Mouse (Mus musculus) embryonic facial prominence, embryonic 11.5 days (tissue): ENCODE data around the gene Lrrc59. TPM values are rescaled to one million over a fixed set of nuclear protein-coding genes. Genes with fewer than 3 reads are reported as not detected.
"Not testable (repeated sequence)": the region's sequence is repeated elsewhere in the genome, so short reads cannot be mapped to it uniquely, and the experiment has no call there.

Experiments used
- ATAC-seq: fragments of 200-750 bp; cut with Nextera tagmentation; replicated peaks from 2 replicates; pipeline ENCODE4 v1.8.0; 2017; ENCODE audit warnings: low read depth; ENCODE audit not compliant: insufficient number of reproducible peaks, low FRiP score, low TSS enrichment
- DNase-seq: peaks from one replicate; pipeline ENCODE4 v3.0.0-alpha.2; 2015; ENCODE audit warnings: low spot score
- H3K27ac ChIP-seq: fragments of 300-500 bp; sonication (generic); replicated peaks from 2 replicates; pipeline ENCODE4 v1.5.1; 2014; ENCODE audit warnings: mild to moderate bottlenecking, low read depth, low read length, control low read depth
- H3K27me3 ChIP-seq: fragments of 300-500 bp; sonication (generic); 2 replicates; pipeline ENCODE4 v1.6.1; 2014; ENCODE audit warnings: mild to moderate bottlenecking, low read length, moderate library complexity, mixed read lengths; ENCODE audit not compliant: control insufficient read depth, insufficient read depth
- H3K36me3 ChIP-seq: fragments of 300-500 bp; sonication (generic); replicated peaks from 2 replicates; pipeline ENCODE4 v1.6.1; 2014; ENCODE audit warnings: low read depth, mild to moderate bottlenecking, low read length, moderate library complexity, mixed read lengths; ENCODE audit not compliant: control insufficient read depth, insufficient read depth
- H3K4me1 ChIP-seq: fragments of 300-500 bp; sonication (generic); 2 replicates; pipeline ENCODE4 v1.6.1; 2014; ENCODE audit warnings: low read length, mixed read lengths; ENCODE audit not compliant: control insufficient read depth, insufficient read depth
- H3K4me2 ChIP-seq: fragments of 300-500 bp; sonication (generic); 2 replicates; pipeline ENCODE4 v1.6.1; 2014; ENCODE audit warnings: low read depth, mild to moderate bottlenecking, control low read depth, low read length, moderate library complexity
- H3K4me3 ChIP-seq: fragments of 300-500 bp; sonication (generic); 2 replicates; pipeline ENCODE4 v1.5.1; 2014; ENCODE audit warnings: low read depth, low read length, control low read depth
- H3K9ac ChIP-seq: fragments of 300-500 bp; sonication (generic); replicated peaks from 2 replicates; pipeline ENCODE4 v1.6.1; 2014; ENCODE audit warnings: mild to moderate bottlenecking, control low read depth, low read length
- H3K9me3 ChIP-seq: fragments of 300-500 bp; sonication (generic); replicated peaks from 2 replicates; pipeline ENCODE4 v1.6.1; 2016; ENCODE audit warnings: mild to moderate bottlenecking, low read length, inconsistent platforms, mixed read lengths; ENCODE audit not compliant: control insufficient read depth
- polyA plus RNA-seq: library from polyadenylated mRNA; unstranded; fragments of >200 nt; fragmentation: Nextera tagmentation; extraction: Ambion mirVana; gene quantifications from 2 replicates; pipeline ENCODE4 v1.2.1, GENCODE M21; 2014

The Lrrc59 gene
- polyA plus RNA-seq, 1 experiment from 2014 or later = 171 TPM

DNA sequence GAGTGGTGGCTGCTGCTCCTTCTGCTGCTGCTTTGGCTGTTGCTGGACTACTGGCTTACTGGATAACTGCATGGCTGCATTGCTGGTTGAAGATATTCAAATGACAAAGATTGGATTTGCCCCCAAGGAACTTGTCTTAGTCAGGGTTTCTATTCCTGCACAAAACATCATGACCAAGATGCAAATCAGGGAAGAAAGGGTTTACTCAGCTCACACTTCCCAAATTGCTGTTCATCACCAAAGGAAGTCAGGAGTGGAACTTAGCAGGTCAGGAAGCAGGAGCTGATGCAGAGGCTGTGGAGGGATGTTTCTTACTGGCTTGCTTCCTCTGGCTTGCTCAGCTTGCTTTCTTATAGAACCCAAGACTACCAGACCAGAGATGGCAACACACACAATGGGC is 62.9 kb downstream of the Lrrc59 start:
- not testable (repeated sequence) for H3K4me1 ChIP-seq, H3K4me3 ChIP-seq, H3K36me3 ChIP-seq, ATAC-seq, H3K9ac ChIP-seq, H3K27ac ChIP-seq, DNase-seq, H3K9me3 ChIP-seq, H3K27me3 ChIP-seq, H3K4me2 ChIP-seq

Other genes with a start within 250 kb of the Lrrc59 start
- 0.60 and 0.63 TPM in 2 replicates for gene Abcc3, start 236.8 kb upstream of the Lrrc59 start, polyA plus RNA-seq
- 10.9 and 14.1 TPM in 2 replicates for gene Cacna1g, start 155.6 kb upstream of the Lrrc59 start, polyA plus RNA-seq
- 0.08 and 0.27 TPM in 2 replicates for gene Spata20, start 143.6 kb upstream of the Lrrc59 start, polyA plus RNA-seq
- gene Epn3, start 129.8 kb upstream of the Lrrc59 start, polyA plus RNA-seq = 1.5 and 2.3 TPM in 2 replicates
- gene Mycbpap, start 108.0 kb upstream of the Lrrc59 start, polyA plus RNA-seq = 1.9 and 2.4 TPM in 2 replicates
- 2.4 and 3.7 TPM in 2 replicates for gene Rsad1, start 80.5 kb upstream of the Lrrc59 start, polyA plus RNA-seq
- 0.52 and 1.0 TPM in 2 replicates for gene Chad, start 64.7 kb upstream of the Lrrc59 start, polyA plus RNA-seq
- 6.8 and 7.1 TPM in 2 replicates for gene Acsf2, start 27.9 kb upstream of the Lrrc59 start, polyA plus RNA-seq
- gene Mrpl27, start 24.0 kb downstream of the Lrrc59 start, polyA plus RNA-seq = 122 and 136 TPM in 2 replicates
- gene Eme1, start 24.2 kb downstream of the Lrrc59 start, polyA plus RNA-seq = 47.0 and 51.7 TPM in 2 replicates
- gene Xylt2, start 47.7 kb downstream of the Lrrc59 start, polyA plus RNA-seq = 11.1 and 12.1 TPM in 2 replicates
- gene Gm11541, start 74.7 kb downstream of the Lrrc59 start, polyA plus RNA-seq = 0.15 and 0.21 TPM in 2 replicates
- 0.29 and 0.36 TPM in 2 replicates for gene Cdc34b, start 112.0 kb downstream of the Lrrc59 start, polyA plus RNA-seq
- not detected in 2 replicates for gene Tmem92, start 152.9 kb downstream of the Lrrc59 start, polyA plus RNA-seq